Mouse (Mus musculus) embryonic facial prominence, embryonic 10.5 days (tissue): ENCODE data around the gene Dbndd1. TPM values are rescaled to one million over a fixed set of nuclear protein-coding genes. Genes with fewer than 3 reads are reported as not detected.
"Not testable (repeated sequence)": the region's sequence is repeated elsewhere in the genome, so short reads cannot be mapped to it uniquely, and the experiment has no call there.

Source experiments
- DNase-seq: peaks from one replicate; pipeline ENCODE4 v3.0.0-alpha.2; 2017; ENCODE audit warnings: low spot score
- H3K27ac ChIP-seq: fragments of 300-500 bp; sonication (generic); replicated peaks from 2 replicates; pipeline ENCODE4 v1.5.1; 2016; ENCODE audit warnings: mild to moderate bottlenecking
- H3K27me3 ChIP-seq: fragments of 300-500 bp; sonication (generic); replicated peaks from 2 replicates; pipeline ENCODE4 v1.6.1; 2016; ENCODE audit warnings: low read depth, mild to moderate bottlenecking; ENCODE audit not compliant: poor library complexity, severe bottlenecking
- H3K36me3 ChIP-seq: fragments of 300-500 bp; sonication (generic); replicated peaks from 2 replicates; pipeline ENCODE4 v1.6.1; 2016; ENCODE audit warnings: mild to moderate bottlenecking, moderate library complexity
- H3K4me1 ChIP-seq: fragments of 300-500 bp; sonication (generic); 2 replicates; pipeline ENCODE4 v1.6.1; 2016
- H3K4me3 ChIP-seq: fragments of 300-500 bp; sonication (generic); 2 replicates; pipeline ENCODE4 v1.5.1; 2016; ENCODE audit warnings: mild to moderate bottlenecking, moderate library complexity
- H3K9me3 ChIP-seq: fragments of 300-500 bp; sonication (generic); 2 replicates; pipeline ENCODE4 v1.6.1; 2016; ENCODE audit warnings: mild to moderate bottlenecking
- whole genome bisulfite sequencing: fragments of 180-500 bp; shearing (Covaris S2); methylation state at CpG from one replicate; pipeline ENCODE4 v1.1.7; 2016; 5-methylcytosine and 5-hydroxymethylcytosine counted together
- polyA plus RNA-seq: library from polyadenylated mRNA; unstranded; fragments of >200 nt; fragmentation: Nextera tagmentation; extraction: Ambion mirVana; gene quantifications from 2 replicates; pipeline ENCODE4 v1.2.1, GENCODE M21; 2016

Gene Dbndd1
- polyA plus RNA-seq: 11.3 and 12.1 TPM in 2 replicates

- Histone ChIP-seq H3K9me3 (no peaks in the 10 kb centered on the region), H3K36me3 (peaks cover 10% of the 10 kb centered on the region), H3K27ac (peak within 1 kb of the TSS; percentile 86), H3K4me1 (peaks cover 44% of the 10 kb centered on the region), H3K4me3 (peak within 1 kb of the TSS; percentile 83), H3K27me3 (peaks cover 55% of the 10 kb centered on the region)
- WGBS: under 1% methylated on average over 62 of the region's 63 CpGs
- DNase-seq: peak; percentile 88
Observed at GRCm38 (mm10) chr8:123514781-123515539, at the start of gene Dbndd1. TSS of gene Dbndd1 (minus strand) at chr8:123515463.

- H3K36me3 ChIP-seq, H3K9me3 ChIP-seq, H3K4me1 ChIP-seq, H3K27me3 ChIP-seq, H3K27ac ChIP-seq, DNase-seq, H3K4me3 ChIP-seq: not testable (repeated sequence)
- WGBS: no CpG with 5 or more reads among the region's 45 CpGs
Observed at GRCm38 (mm10) chr8:123564221-123564620, 49.0 kb upstream of the Dbndd1 start.

GRCm38 (mm10) chr8:123537641-123538040, 22.4 kb upstream of the Dbndd1 start:
- 75% methylated on average over 8 of the region's 14 CpGs for WGBS
- peaks cover 37% of the 10 kb centered on the region for H3K27me3 ChIP-seq
- H3K9me3 ChIP-seq, H3K4me1 ChIP-seq, H3K4me3 ChIP-seq, H3K27ac ChIP-seq, DNase-seq: not testable (repeated sequence)
- H3K36me3 ChIP-seq: peaks cover 45% of the 10 kb centered on the region

GRCm38 (mm10) chr8:123536990-123537380, 21.7 kb upstream of the Dbndd1 start:
- peaks cover 52% of the 10 kb centered on the region for H3K36me3 ChIP-seq
- WGBS: 21% methylated on average over 10 of the region's 10 CpGs
- no peak overlapping the region for H3K27ac ChIP-seq
- H3K4me1 ChIP-seq: peaks cover 4% of the 10 kb centered on the region; the same call in 1 of the 2 replicates
- no peak for DNase-seq
- peaks cover 37% of the 10 kb centered on the region for H3K27me3 ChIP-seq
- H3K4me3 ChIP-seq: no peak overlapping the region
- H3K9me3 ChIP-seq: no peaks in the 10 kb centered on the region

GRCm38 (mm10) chr8:123536242-123536989, 21.2 kb upstream of the Dbndd1 start:
- Histone ChIP-seq H3K27ac (no peak overlapping the region), H3K4me1 (peaks cover 4% of the 10 kb centered on the region; the same call in 1 of the 2 replicates), H3K36me3 (peaks cover 58% of the 10 kb centered on the region), H3K27me3 (peaks cover 37% of the 10 kb centered on the region), H3K9me3 (no peaks in the 10 kb centered on the region), H3K4me3 (no peak overlapping the region)
- DNase-seq: no peak
- 84% methylated on average over 9 of the region's 9 CpGs for WGBS

GRCm38 (mm10) chr8:123527720-123528489, 12.6 kb upstream of the Dbndd1 start:
- Histone ChIP-seq H3K4me1 (0 out of 2 replicates have a peak, but pooled peaks cover 5% of the 10 kb centered on the region), H3K4me3 (no peak overlapping the region), H3K27ac (no peak overlapping the region), H3K9me3 (no peaks in the 10 kb centered on the region), H3K27me3 (0 out of 2 replicates have a peak, but pooled peaks cover 3% of the 10 kb centered on the region), H3K36me3 (peaks cover 100% of the 10 kb centered on the region)
- DNase-seq: no peak
- WGBS: 93% methylated on average over 25 of the region's 25 CpGs

- H3K4me1 ChIP-seq: peaks cover 34% of the 10 kb centered on the region
- not testable (repeated sequence) for H3K4me3 ChIP-seq, DNase-seq, H3K27ac ChIP-seq, H3K9me3 ChIP-seq
- H3K27me3 ChIP-seq: peaks cover 27% of the 10 kb centered on the region
- peaks cover 49% of the 10 kb centered on the region for H3K36me3 ChIP-seq
- WGBS: 88% methylated on average over 1 of the region's 1 CpGs
Observed at GRCm38 (mm10) chr8:123520048-123520447, 4.8 kb upstream of the Dbndd1 start.

- DNase-seq: peak; percentile 96
- peak within 1 kb of the TSS; percentile 82 for H3K27ac ChIP-seq
- peaks cover 44% of the 10 kb centered on the region for H3K4me1 ChIP-seq
- H3K9me3 ChIP-seq: no peaks in the 10 kb centered on the region
- peaks cover 35% of the 10 kb centered on the region for H3K36me3 ChIP-seq
- under 1% methylated on average over 20 of the region's 20 CpGs for WGBS
- H3K4me3 ChIP-seq: peak within 1 kb of the TSS; percentile 71
- peaks cover 41% of the 10 kb centered on the region for H3K27me3 ChIP-seq
Observed at GRCm38 (mm10) chr8:123518667-123519066, 3.4 kb upstream of the Dbndd1 start, which contains the start of gene Gas8. TSS of gene Gas8 (plus strand) at chr8:123518834.

- 35% methylated on average over 10 of the region's 10 CpGs for WGBS
- Histone ChIP-seq H3K36me3 (peaks cover 30% of the 10 kb centered on the region), H3K27ac (no peak overlapping the region), H3K4me3 (peak overlapping the region; percentile 71), H3K27me3 (peaks cover 46% of the 10 kb centered on the region), H3K9me3 (no peaks in the 10 kb centered on the region), H3K4me1 (peaks cover 47% of the 10 kb centered on the region)
- no peak for DNase-seq
Observed at GRCm38 (mm10) chr8:123518172-123518571, 2.9 kb upstream of the Dbndd1 start.

- H3K4me3 ChIP-seq: no peak overlapping the region
- peaks cover 15% of the 10 kb centered on the region for H3K36me3 ChIP-seq
- H3K4me1 ChIP-seq: peaks cover 47% of the 10 kb centered on the region
- no peak for DNase-seq
- no peak overlapping the region for H3K27ac ChIP-seq
- H3K27me3 ChIP-seq: peaks cover 55% of the 10 kb centered on the region
- no peaks in the 10 kb centered on the region for H3K9me3 ChIP-seq
- 23% methylated on average over 2 of the region's 2 CpGs for WGBS
Observed at GRCm38 (mm10) chr8:123516596-123516995, 1.3 kb upstream of the Dbndd1 start.

- H3K27me3 ChIP-seq: peaks cover 55% of the 10 kb centered on the region
Observed at GRCm38 (mm10) chr8:123515540-123515897, 256 bp upstream of the Dbndd1 start.

GRCm38 (mm10) chr8:123514136-123514535, 1.1 kb downstream of the Dbndd1 start:
- WGBS: 5% methylated on average over 9 of the region's 9 CpGs
- Histone ChIP-seq H3K9me3 (no peaks in the 10 kb centered on the region), H3K4me3 (peak overlapping the region; percentile 83), H3K27me3 (peaks cover 55% of the 10 kb centered on the region), H3K27ac (peak overlapping the region; percentile 86), H3K36me3 (peaks cover 19% of the 10 kb centered on the region), H3K4me1 (peaks cover 37% of the 10 kb centered on the region)
- DNase-seq: peak; percentile 26

More at GRCm38 (mm10) chr8:123515540-123515897, 256 bp upstream of the Dbndd1 start:
- H3K9me3 ChIP-seq: no peaks in the 10 kb centered on the region
- no peak for DNase-seq
- H3K4me1 ChIP-seq: peaks cover 47% of the 10 kb centered on the region
- H3K4me3 ChIP-seq: peak overlapping the region; percentile 83
- H3K36me3 ChIP-seq: peaks cover 9% of the 10 kb centered on the region
- H3K27ac ChIP-seq: no peak overlapping the region; the same call in 1 of the 2 replicates
- WGBS: 2% methylated on average over 11 of the region's 11 CpGs
